Mouse (Mus musculus) heart, embryonic 14.5 days (tissue): ENCODE results near the gene Dock8. TPM values are rescaled to one million over a fixed set of nuclear protein-coding genes. Genes with fewer than 3 reads are reported as not detected.

Experiments
- ATAC-seq: fragments of 200-750 bp; cut with Nextera tagmentation; 2 replicates; pipeline ENCODE4 v1.8.0; 2017; ENCODE audit warnings: low read depth, moderate TSS enrichment; ENCODE audit not compliant: insufficient number of reproducible peaks, insufficient read depth, low FRiP score
- H3K27ac ChIP-seq, 2 experiments: fragments of 200-500 bp in 1 of 2; fragments of 300-500 bp in 1 of 2; sonication (generic) in 1 of 2; replicated peaks in 1 of 2; 2 replicates each; pipeline ENCODE4 v1.5.1; 2012 to 2014; ENCODE audit warnings: low read depth in 2 of 2, low read length in 2 of 2, control low read depth in 1 of 2, mild to moderate bottlenecking in 1 of 2, mixed read lengths in 1 of 2; ENCODE audit not compliant: control insufficient read depth in 1 of 2, insufficient read depth in 1 of 2
- H3K27me3 ChIP-seq: fragments of 300-500 bp; sonication (generic); 2 replicates; pipeline ENCODE4 v1.6.1; 2014; ENCODE audit warnings: mild to moderate bottlenecking, low read length, control low read depth; ENCODE audit not compliant: control insufficient read depth, insufficient read depth
- H3K36me3 ChIP-seq: fragments of 300-500 bp; sonication (generic); 2 replicates; pipeline ENCODE4 v1.6.1; 2014; ENCODE audit warnings: mild to moderate bottlenecking, control low read depth, low read length, mixed read lengths; ENCODE audit not compliant: control insufficient read depth, insufficient read depth
- H3K4me1 ChIP-seq, 2 experiments: fragments of 200-500 bp in 1 of 2; fragments of 300-500 bp in 1 of 2; sonication (generic) in 1 of 2; 2 replicates each; pipeline ENCODE4 v1.6.1; 2012 to 2014; ENCODE audit warnings: low read length in 2 of 2, control low read depth in 1 of 2, mixed read lengths in 1 of 2; ENCODE audit not compliant: control insufficient read depth in 2 of 2, insufficient read depth in 2 of 2
- H3K4me2 ChIP-seq: fragments of 300-500 bp; sonication (generic); 2 replicates; pipeline ENCODE4 v1.6.1; 2014; ENCODE audit warnings: mild to moderate bottlenecking, low read length
- H3K4me3 ChIP-seq, 2 experiments: fragments of 200-500 bp in 1 of 2; fragments of 300-500 bp in 1 of 2; sonication (generic) in 1 of 2; 2 replicates each; pipeline ENCODE4 v1.5.1; 2012 to 2014; ENCODE audit warnings: low read length in 2 of 2, mild to moderate bottlenecking in 2 of 2, control low read depth in 1 of 2, low read depth in 1 of 2, moderate library complexity in 1 of 2; ENCODE audit not compliant: control insufficient read depth in 1 of 2, insufficient read depth in 1 of 2
- H3K9ac ChIP-seq: fragments of 300-500 bp; sonication (generic); 2 replicates; pipeline ENCODE4 v1.6.1; 2014; ENCODE audit warnings: mild to moderate bottlenecking, low read length
- H3K9me3 ChIP-seq: fragments of 300-500 bp; sonication (generic); 2 replicates; pipeline ENCODE4 v1.6.1; 2016; ENCODE audit warnings: low read length, control low read depth; ENCODE audit not compliant: control insufficient read depth
- WGBS: fragments of 180-500 bp; shearing (Covaris S2); extraction: QIAGEN DNeasy Blood & Tissue Kit; methylation state at CpG from one replicate; pipeline ENCODE4 v1.1.7; 2014; 5-methylcytosine and 5-hydroxymethylcytosine counted together
- polyA plus RNA-seq: library from polyadenylated mRNA; unstranded; fragments of >200 nt; fragmentation: Nextera tagmentation; extraction: Ambion mirVana; gene quantifications from 2 replicates; pipeline ENCODE4 v1.2.1, GENCODE M21; 2014

Dock8 gene
- polyA plus RNA-seq, 1 experiment from 2014 or later = 4.6 TPM

GRCm38 (mm10) chr19:25062188-25062856, 63.0 kb downstream of the Dock8 start:
- H3K27me3 ChIP-seq = 0 out of 2 replicates have a peak, but pooled peaks cover 3% of the 10 kb centered on the region
- no peak overlapping the region for H3K4me3 ChIP-seq
- no peak overlapping the region for H3K9ac ChIP-seq
- H3K27ac ChIP-seq = 0 out of 4 replicates have a peak overlapping the region, but pooled peaks of 1 of the 2 experiments have one; percentile 8
- ATAC-seq = no peak
- no peaks in the 10 kb centered on the region for H3K9me3 ChIP-seq
- H3K4me2 ChIP-seq = no peak overlapping the region
- 85% methylated on average over 9 of the region's 9 CpGs for WGBS
- H3K4me1 ChIP-seq = peaks cover 7 to 23% of the 10 kb centered on the region in 2 experiments; a peak in 3 of 4 replicates
- H3K36me3 ChIP-seq = no peaks in the 10 kb centered on the region

GRCm38 (mm10) chr19:25062857-25063240, 63.5 kb downstream of the Dock8 start:
- Histone ChIP-seq H3K36me3 (no peaks in the 10 kb centered on the region), H3K4me3 (no peak overlapping the region)
- 73% methylated on average over 2 of the region's 2 CpGs for WGBS

DNA sequence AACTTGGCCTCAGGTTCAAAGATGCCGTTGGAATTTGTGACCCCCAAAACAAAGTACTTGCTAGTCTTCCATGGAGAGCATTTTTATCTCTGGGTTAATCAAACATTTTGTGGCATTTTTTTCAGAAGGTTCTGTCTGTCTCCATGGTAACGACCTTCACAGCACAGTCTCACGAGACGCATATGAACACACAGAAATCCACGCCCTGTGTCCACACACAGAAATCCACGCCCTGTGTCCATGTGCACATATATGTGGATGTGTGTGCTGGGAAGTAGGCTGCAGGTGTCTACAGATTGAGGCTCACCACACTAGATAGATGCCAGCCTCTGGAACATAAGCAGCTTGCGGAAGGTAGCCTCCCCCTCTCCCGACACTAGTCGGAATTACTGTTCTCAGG, 66.9 kb downstream of the Dock8 start:
- Histone ChIP-seq H3K27me3 (peaks cover 7% of the 10 kb centered on the region; the same call in 1 of the 2 replicates), H3K36me3 (no peaks in the 10 kb centered on the region), H3K27ac (no peak overlapping the region), H3K4me1 (peaks cover 3 to 7% of the 10 kb centered on the region in 2 experiments; a peak in 2 of 4 replicates), H3K9me3 (no peaks in the 10 kb centered on the region), H3K9ac (no peak overlapping the region), H3K4me2 (no peak overlapping the region), H3K4me3 (no peak overlapping the region)
- no peak for ATAC-seq
- WGBS = 73% methylated on average over 9 of the region's 9 CpGs

More at GRCm38 (mm10) chr19:25062857-25063240, 63.5 kb downstream of the Dock8 start:
- Histone ChIP-seq H3K9ac (no peak overlapping the region), H3K27ac (no peak overlapping the region), H3K4me1 (peaks cover 7 to 23% of the 10 kb centered on the region in 2 experiments; a peak in 3 of 4 replicates), H3K27me3 (0 out of 2 replicates have a peak, but pooled peaks cover 3% of the 10 kb centered on the region), H3K4me2 (no peak overlapping the region), H3K9me3 (no peaks in the 10 kb centered on the region)
- ATAC-seq = no peak

GRCm38 (mm10) chr19:25068518-25068917, 69.2 kb downstream of the Dock8 start:
- no peak for ATAC-seq
- H3K27ac ChIP-seq = no peak overlapping the region
- H3K9ac ChIP-seq = no peak overlapping the region
- 40% methylated on average over 8 of the region's 8 CpGs for WGBS
- no peaks in the 10 kb centered on the region for H3K36me3 ChIP-seq
- no peaks in the 10 kb centered on the region for H3K9me3 ChIP-seq
- peaks cover 0 to 2% of the 10 kb centered on the region in 2 experiments; a peak in 1 of 4 replicates for H3K4me1 ChIP-seq
- peaks cover 7% of the 10 kb centered on the region; the same call in 1 of the 2 replicates for H3K27me3 ChIP-seq
- H3K4me3 ChIP-seq = no peak overlapping the region
- no peak overlapping the region for H3K4me2 ChIP-seq

DNA sequence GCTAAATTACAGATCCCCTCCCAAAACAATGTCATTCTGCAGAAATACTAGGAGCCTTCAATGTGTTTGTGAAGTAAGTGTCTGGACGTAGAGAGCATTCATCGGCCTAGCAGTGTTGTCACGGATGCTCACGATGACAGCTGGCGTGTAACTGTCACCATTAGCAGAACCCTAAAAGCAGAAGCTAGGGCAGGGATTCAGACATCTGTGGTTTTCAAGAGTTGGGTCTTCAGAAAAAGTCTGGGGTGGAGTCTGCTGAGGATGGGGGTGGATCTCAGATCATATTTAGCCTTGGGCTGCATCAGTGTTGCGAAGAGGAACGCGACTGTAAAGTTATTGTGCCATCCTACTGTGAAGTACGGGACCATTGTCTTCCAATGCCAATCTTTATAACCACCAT, 73.2 kb downstream of the Dock8 start:
- no peak overlapping the region for H3K4me2 ChIP-seq
- no peak overlapping the region for H3K9ac ChIP-seq
- no peaks in the 10 kb centered on the region for H3K9me3 ChIP-seq
- no peaks in the 10 kb centered on the region; a peak in 1 of 4 replicates for H3K4me1 ChIP-seq
- ATAC-seq = no peak
- no peak overlapping the region for H3K27ac ChIP-seq
- H3K27me3 ChIP-seq = peaks cover 7% of the 10 kb centered on the region; the same call in 1 of the 2 replicates
- WGBS = 87% methylated on average over 9 of the region's 9 CpGs
- H3K36me3 ChIP-seq = no peaks in the 10 kb centered on the region
- no peak overlapping the region for H3K4me3 ChIP-seq

DNA sequence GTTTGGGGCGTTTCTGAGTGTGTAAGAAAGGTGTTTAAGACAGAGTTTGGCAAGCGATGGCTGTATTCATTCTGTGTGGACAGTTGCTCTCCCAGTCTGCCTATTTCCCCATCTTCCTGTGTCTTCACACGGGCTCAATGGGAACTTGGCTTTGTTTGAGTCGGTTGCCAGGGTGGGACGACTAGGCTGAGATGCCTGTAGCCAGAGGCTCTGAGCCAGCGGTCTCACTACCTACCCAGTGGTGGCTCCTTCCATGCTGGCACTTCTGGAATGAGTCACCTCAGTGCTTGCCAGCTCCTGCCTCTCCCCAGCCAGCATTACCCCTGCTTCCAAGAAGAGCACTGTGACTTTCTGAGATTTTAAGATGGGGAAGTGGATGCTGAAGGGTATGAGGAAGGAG, 75.4 kb downstream of the Dock8 start:
- ATAC-seq = no peak
- no peaks in the 10 kb centered on the region for H3K36me3 ChIP-seq
- no peaks in the 10 kb centered on the region for H3K9me3 ChIP-seq
- H3K4me2 ChIP-seq = no peak overlapping the region
- H3K4me1 ChIP-seq = no peaks in the 10 kb centered on the region; a peak in 1 of 4 replicates
- H3K27me3 ChIP-seq = 0 out of 2 replicates have a peak, but pooled peaks cover 3% of the 10 kb centered on the region
- H3K27ac ChIP-seq = no peak overlapping the region
- 64% methylated on average over 6 of the region's 6 CpGs for WGBS
- H3K4me3 ChIP-seq = no peak overlapping the region
- no peak overlapping the region for H3K9ac ChIP-seq

DNA sequence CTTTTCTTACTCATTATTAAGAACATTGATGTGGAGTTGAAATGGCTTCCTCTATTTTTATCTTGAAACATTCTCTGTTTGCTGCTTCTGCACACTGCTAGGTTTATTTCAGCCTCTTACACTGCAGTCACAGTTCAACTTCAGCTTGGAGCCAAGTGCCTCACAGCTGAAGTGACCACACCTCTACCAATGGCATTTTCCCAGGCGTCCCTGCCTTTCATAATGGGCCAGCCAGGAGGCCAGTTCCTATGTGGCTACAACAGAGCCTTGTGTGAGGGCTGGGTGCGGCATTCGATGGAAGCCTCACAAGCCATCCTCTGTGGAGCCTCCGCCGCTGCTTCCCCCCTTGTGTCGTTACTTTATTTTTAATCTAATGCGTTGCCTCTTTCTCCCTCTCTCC, 78.3 kb downstream of the Dock8 start:
- Histone ChIP-seq H3K4me3 (no peak overlapping the region), H3K27me3 (0 out of 2 replicates have a peak, but pooled peaks cover 3% of the 10 kb centered on the region), H3K4me2 (no peak overlapping the region), H3K27ac (no peak overlapping the region), H3K9ac (no peak overlapping the region), H3K9me3 (no peaks in the 10 kb centered on the region), H3K36me3 (no peaks in the 10 kb centered on the region), H3K4me1 (no peaks in the 10 kb centered on the region; a peak in 1 of 4 replicates)
- WGBS = 65% methylated on average over 7 of the region's 7 CpGs
- no peak for ATAC-seq
